Mouse (Mus musculus): ENCODE measurements around the gene Olfr1307.

Gene Olfr1307

GRCm38 (mm10) chr2:111949340-111949739 is at the start of gene Olfr1307:
Olfr1307 (minus strand) TSS chr2:111949440.
- no peak for DNase-seq (ENCODE audit: low read depth)

GRCm38 (mm10) chr2:111990181-111990580 is 40.9 kb upstream of the Olfr1307 start, which contains the start of gene Olfr1309:
Olfr1309 (minus strand) TSS chr2:111990281.
- no peak for DNase-seq (ENCODE audit: low read depth)

- no peak for DNase-seq (ENCODE audit: low read depth)
Observed at GRCm38 (mm10) chr2:111964844-111965243, 15.6 kb upstream of the Olfr1307 start, which contains the start of gene Olfr1308. Olfr1308 (minus strand) TSS chr2:111964944.

- no peak for DNase-seq (ENCODE audit: low read depth)
Observed at GRCm38 (mm10) chr2:111916171-111916570, 33.1 kb downstream of the Olfr1307 start, which contains the start of gene Olfr1306. Olfr1306 (minus strand) TSS chr2:111916271.

All from 416B (cell line).